Mouse (Mus musculus) thymus, postnatal 36 days (tissue): ENCODE results near the gene Tubb1.

Experiments
- DNase-seq, 2 experiments: peaks; one replicate each; pipeline ENCODE4 v3.0.0; 2022; ENCODE audit warnings: mixed read lengths in 2 of 2

Tubb1 gene

DNA sequence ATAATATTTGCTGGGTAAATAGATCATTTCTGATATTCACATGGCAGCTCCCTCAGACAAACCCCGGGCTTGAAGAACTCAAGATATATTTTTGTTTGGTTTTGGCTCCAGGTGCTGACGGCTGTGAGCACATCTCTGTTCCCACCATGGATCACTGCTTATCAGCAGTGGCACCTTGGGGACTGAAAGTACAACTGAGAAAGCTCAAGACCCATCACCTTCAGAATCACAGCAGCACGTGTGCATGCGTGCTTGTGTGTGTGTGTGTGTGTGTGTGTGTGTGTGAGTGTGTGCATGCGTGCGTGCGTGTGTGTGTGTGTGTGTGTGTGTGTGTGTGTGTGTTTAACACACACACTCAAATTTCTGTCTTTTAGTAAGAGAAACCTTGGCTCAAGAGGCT, 6.1 kb upstream of the Tubb1 start:
- DNase-seq: no peak

DNA sequence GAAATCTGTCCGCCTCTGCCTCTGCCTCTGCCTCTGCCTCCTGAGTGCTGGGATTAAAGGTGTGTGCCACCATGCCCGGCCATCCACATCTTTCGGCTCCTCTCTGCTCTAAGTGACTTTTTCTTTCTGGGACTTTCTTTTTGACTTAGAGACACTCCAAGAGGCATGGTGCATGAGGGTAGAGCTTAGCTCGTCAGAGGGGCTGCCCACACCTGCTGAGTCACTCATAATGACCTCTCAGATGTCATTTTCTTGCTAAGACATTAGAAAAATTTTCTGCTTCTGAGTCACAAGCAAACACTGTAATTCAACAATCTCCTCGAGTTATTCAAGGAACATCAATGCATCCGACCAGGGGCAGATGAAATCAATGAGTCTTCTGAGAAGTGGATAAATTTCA, 5.5 kb upstream of the Tubb1 start:
- DNase-seq: no peak

DNA sequence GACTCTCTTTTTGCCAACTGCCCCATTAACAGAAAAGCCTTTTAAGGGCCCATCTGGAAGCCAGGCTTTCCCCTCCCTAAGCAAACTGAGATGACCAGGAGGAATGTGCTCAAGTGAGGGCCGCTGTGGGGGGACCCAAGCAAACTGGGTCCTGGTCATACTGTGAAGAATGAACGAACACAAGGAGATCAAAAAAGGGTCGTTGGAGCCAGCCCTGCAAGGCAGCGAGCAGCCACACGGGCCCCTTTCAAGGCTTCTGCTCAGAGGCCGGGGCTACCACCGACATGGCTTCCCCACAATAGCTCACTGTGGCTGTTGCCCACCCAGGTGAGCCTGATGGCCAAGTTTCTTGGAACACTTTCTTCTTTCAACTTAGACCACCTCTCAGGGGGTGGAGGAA, 4.0 kb upstream of the Tubb1 start:
- DNase-seq: no peak

- DNase-seq: no peak
Observed at GRCm38 (mm10) chr2:174446905-174447304, 3.6 kb upstream of the Tubb1 start.

DNA sequence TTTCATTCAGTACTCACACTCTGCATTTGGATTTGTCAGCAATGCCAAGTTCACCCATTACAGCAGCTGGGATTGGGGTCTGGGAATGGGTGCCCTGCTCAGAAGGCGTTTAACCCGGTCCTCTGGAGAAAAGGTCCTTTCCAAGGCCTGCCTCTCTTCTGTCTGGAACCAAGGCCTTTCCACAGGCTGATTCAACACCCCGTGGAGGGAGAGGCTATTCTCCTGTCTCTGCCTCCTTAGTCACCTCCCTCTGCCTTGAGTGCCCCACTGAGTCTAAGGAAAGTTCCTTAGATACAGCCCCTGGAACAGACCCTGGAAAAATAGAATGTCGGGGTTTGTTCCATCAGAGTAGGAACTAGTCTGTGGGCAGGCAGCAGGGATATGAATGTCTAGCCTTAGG, 2.1 kb upstream of the Tubb1 start:
- no peak for DNase-seq

- no peak for DNase-seq
Observed at GRCm38 (mm10) chr2:174453681-174454080, 3.2 kb downstream of the Tubb1 start.

GRCm38 (mm10) chr2:174459365-174459764, 8.9 kb downstream of the Tubb1 start:
- no peak for DNase-seq

DNA sequence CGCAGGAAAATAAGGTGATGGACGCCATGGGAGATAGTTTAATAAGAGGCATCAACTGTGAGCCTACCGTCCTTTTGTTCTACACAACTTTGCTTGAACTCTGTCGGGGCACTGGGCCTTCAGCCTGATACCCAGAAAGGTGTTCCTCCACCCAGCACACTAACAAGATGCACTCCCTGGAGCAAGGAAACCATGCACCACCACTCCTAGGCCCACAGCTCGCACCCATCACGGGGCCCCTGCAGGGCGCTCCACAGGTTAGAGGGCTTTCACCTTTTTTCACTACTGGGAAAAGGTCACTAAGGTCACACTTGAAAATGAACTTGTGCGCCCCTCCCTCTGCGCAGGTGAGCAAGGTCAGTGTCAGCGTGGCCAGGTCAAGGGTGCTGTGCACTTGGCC, 12.9 kb downstream of the Tubb1 start:
- DNase-seq: no peak

DNA sequence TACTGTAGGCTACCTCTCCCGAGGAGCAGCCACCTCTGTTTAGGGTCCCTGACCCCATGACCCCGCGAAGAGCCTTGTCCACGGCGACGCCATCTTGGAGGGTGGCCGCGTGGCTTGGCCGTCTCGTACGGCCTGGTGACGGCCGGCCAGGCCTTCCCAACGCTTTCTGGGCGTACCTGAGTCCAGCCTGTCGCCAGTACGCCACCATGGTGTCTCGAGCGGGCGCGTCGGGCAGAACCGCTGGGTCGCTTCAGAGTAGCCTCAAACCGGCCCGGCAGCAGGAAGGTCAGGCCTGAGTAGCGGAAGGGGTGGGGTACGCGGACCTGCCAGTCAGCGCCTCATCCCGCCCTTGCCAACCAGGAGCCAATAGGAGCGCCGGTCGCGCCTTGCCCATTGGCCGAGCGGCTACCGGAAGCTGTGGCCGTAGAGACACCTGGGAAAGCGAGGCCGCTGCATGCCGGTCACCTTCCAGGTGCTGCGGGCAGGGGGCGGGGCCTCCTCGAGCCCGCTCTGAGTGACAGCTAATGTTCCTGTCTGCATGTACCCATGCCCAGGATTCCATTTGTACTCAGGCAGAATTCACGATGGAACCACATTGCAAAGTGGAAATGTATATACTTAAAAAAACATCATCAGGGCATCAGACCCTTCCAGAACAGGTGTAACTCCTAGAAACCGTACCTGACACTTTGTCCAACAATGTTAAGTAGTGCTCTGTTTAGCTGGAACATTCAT, 13.5 kb downstream of the Tubb1 start, which contains the start of gene Atp5e:
Gene Atp5e (minus strand): TSS at position 317 of the 735 bp plus-strand sequence.
- DNase-seq: peak; percentile 92 to 95

DNA sequence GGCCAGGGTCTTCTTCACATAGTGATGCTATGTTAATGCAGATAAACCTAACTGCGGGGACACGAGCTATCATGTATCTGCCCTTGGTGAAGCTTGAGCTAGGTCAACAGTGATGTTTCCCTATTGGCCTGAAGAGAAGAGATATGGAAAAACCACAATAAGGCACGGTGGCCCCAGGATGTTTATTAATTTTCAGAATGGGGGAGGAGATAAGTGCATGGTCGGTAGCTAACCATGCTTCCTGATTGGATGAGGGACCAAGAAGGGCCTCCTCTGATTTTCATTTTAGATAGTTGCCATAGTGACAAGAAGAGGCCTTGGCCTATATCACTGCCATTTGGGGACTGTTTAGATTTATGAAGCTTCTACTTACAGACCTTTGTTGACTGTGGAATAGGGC, 19.8 kb downstream of the Tubb1 start:
- no peak for DNase-seq

- DNase-seq: no peak
Observed at GRCm38 (mm10) chr2:174470786-174471405, 20.4 kb downstream of the Tubb1 start.

GRCm38 (mm10) chr2:174472407-174472806, 21.9 kb downstream of the Tubb1 start:
- DNase-seq: no peak

GRCm38 (mm10) chr2:174472818-174473549, 22.5 kb downstream of the Tubb1 start, which contains the start of gene Prelid3b:
TSS of gene Prelid3b (minus strand) at chr2:174473081.
- DNase-seq: peak; percentile 99 to 100

DNA sequence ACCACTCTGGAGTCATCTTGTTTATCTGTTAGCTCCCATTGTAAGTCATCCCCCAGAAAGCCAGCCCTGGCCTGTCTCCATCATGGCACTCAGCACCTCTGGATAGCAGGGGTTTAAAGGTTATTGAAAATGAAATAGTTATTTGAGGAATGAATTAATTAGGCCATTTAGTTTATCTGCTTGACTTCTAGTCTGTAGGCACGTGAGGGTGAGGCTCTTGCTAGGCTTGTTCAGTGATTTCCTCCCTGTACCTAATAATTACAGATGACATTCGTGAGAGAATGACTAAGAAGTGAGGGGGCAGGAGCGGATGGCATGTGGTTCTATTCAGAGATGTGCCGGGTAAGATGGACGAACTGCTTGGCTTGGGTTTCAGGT, 23.0 kb downstream of the Tubb1 start:
- no peak for DNase-seq

DNA sequence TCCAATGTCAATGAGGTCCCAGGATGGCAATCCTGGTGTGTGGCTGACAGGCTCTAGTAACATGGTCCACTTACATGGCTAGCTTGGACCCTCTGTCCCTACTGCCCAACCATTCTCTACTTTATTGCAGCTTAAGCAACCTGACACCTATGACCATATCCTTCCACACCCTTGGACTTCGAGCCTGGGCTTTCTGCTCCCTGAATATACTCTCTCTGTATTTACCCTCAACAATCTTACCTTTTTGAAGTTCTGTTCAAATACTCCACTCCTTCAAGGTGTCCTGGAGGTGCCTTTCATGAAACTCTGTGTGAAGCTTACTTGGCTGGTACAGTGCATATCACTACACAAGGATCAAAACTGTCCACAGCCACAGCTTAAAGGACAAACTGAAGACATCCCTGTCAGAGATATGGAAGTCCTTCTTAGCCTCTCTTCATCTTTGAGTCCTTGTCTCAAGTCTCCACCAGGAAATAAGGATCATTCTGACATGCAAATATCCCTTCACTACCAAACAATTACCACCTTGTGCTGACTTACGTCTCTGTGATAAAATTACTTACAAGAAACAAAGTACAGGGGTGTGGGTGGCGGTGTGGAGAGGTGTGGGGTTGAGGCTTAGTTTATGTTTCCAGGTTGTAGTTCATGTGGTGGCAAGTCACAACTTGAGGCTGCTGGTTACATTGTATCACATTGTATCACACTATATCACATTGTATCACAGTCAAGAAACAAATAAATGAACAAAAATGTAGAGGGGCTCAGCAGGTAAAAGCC, 27.2 kb downstream of the Tubb1 start:
- DNase-seq: no peak

GRCm38 (mm10) chr2:174478746-174479145, 28.3 kb downstream of the Tubb1 start:
- DNase-seq: no peak

GRCm38 (mm10) chr2:174487005-174487404, 36.5 kb downstream of the Tubb1 start:
- DNase-seq: no peak

- DNase-seq: peak; percentile 27 to 29
Observed at GRCm38 (mm10) chr2:174492858-174493257, 42.4 kb downstream of the Tubb1 start.

DNA sequence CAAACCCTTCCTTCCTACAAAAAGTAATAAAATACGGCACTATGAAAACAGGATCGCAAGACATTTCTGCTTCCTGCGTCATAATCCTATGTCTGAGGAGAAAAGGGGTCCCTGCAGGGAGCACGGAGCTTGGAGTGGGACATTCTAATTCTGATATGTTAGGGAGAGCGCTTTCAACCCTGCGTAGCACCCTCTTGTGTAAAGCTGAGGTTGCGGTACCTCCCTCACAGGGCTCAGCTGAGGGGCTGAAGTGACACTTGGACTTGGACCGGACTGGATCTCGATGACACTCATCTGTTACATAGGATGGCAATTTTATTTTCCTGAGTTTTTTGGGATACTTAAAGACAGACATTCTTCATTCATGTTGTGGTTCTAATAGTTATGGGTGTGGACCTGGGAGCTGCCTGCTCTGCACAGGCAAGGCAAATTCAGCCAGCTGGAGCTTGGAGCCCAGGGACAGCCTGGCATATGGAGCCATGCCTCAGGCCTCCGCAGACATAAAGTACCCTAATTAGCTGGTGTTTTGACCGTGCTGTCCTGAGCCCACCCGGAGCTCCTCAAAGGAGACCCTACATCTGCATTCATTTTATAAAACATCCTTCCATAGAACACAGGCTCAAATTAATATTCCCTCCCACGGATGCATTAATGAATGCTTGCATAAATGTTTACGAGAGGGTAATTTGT, 50.5 kb downstream of the Tubb1 start:
- DNase-seq: no peak

- no peak for DNase-seq
Observed at GRCm38 (mm10) chr2:174501517-174501916, 51.0 kb downstream of the Tubb1 start.

DNA sequence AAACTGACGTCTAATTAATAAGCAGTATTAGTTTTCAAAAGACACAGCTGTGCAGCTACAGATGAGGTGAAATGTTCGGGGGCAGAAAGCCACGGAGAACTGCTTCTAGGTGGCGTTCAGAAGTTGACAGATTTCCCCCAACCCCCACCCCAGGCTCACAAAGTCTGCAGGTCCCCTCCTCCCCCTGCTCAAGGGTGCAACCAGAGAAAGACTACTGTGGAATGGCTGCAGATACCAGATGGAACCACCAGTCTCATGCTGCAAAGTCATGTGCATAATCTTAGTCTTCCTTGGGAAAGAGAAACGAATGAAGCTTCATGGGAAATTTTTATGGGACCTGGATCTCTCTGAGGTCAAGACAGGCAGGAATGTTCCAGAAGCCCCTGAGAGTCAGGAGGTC, 51.8 kb downstream of the Tubb1 start:
- no peak for DNase-seq

DNA sequence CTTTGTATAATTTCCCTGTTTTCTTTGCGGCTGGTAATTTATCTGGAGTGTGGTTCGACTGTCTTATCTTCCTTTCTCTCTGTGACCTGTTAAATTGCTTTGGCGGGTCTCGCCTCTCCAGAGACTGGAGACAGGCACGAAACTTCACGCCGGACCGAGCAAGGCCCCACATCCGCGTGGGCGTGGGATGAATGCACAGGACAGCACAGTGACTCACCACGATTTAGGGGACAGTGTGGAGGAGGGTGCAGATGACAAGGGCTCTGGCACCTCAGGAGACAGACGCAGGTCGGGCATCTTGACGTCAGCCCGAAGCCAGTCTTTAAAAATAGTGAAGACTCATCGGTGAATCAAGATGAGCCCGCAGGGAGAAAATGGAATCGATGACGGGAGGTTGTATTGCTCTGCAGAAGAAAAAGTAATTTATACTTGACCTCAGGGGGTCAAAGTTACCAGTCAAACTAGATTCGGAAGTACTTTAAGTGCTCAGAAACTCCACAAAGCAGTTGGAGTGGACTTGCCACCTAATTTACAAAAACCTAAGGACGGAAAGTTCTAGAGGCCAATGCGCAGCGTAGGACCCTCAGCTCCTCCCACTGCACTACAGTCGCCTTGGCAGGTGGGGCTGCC, 52.5 kb downstream of the Tubb1 start:
- DNase-seq: no peak
